Mouse (Mus musculus) cerebellum, postnatal 14 days (tissue): Measurements from ENCODE around the gene Dtd2.
A peak's percentile ranks its signal among the peaks of the same experiment; 100 is the strongest.

Experiments
- DNase-seq, 2 experiments: peaks; one replicate each; pipeline ENCODE4 v3.0.0; 2021; ENCODE audit warnings: mixed read lengths in 2 of 2

The Dtd2 gene

GRCm38 (mm10) chr12:52005877-52006632 is at the start of gene Dtd2:
Dtd2 (minus strand) TSS chr12:52006501.
- peak; percentile 96 to 98 for DNase-seq

GRCm38 (mm10) chr12:52049324-52049723 is 43.0 kb upstream of the Dtd2 start:
- DNase-seq, result no peak

- no peak for DNase-seq
Measured at GRCm38 (mm10) chr12:52046371-52046770, 40.1 kb upstream of the Dtd2 start.

- DNase-seq, result peak; percentile 42 to 71
Measured at GRCm38 (mm10) chr12:52042818-52043336, 36.6 kb upstream of the Dtd2 start.

- peak in 1 of 2 experiments; percentile 28 for DNase-seq
Measured at GRCm38 (mm10) chr12:52038352-52038751, 32.1 kb upstream of the Dtd2 start.

GRCm38 (mm10) chr12:52034956-52035355 is 28.7 kb upstream of the Dtd2 start:
- no peak for DNase-seq

- DNase-seq, result no peak
Measured at GRCm38 (mm10) chr12:52032276-52032675, 26.0 kb upstream of the Dtd2 start.

- no peak for DNase-seq
Measured at GRCm38 (mm10) chr12:52027963-52028362, 21.7 kb upstream of the Dtd2 start, which contains the start of gene Gpr33. Gpr33 (minus strand) TSS chr12:52028063.

GRCm38 (mm10) chr12:52014494-52015029 is 8.3 kb upstream of the Dtd2 start:
- DNase-seq, result no peak

- no peak for DNase-seq
Measured at GRCm38 (mm10) chr12:52014044-52014443, 7.7 kb upstream of the Dtd2 start.

GRCm38 (mm10) chr12:52013274-52013673 is 7.0 kb upstream of the Dtd2 start:
- no peak for DNase-seq

GRCm38 (mm10) chr12:52012159-52012558 is 5.9 kb upstream of the Dtd2 start:
- no peak for DNase-seq

- peak in 1 of 2 experiments; percentile 48 for DNase-seq
Measured at GRCm38 (mm10) chr12:52010630-52010961, 4.3 kb upstream of the Dtd2 start.

GRCm38 (mm10) chr12:52009928-52010629 is 3.8 kb upstream of the Dtd2 start:
- DNase-seq, result no peak

- DNase-seq, result no peak
Measured at GRCm38 (mm10) chr12:52006633-52006994, 313 bp upstream of the Dtd2 start.

- DNase-seq, result no peak
Measured at GRCm38 (mm10) chr12:52002746-52003145, 3.6 kb downstream of the Dtd2 start.

- peak; percentile 83 to 84 for DNase-seq
Measured at GRCm38 (mm10) chr12:52001544-52001943, 4.8 kb downstream of the Dtd2 start.

- DNase-seq, result no peak
Measured at GRCm38 (mm10) chr12:51998366-51998932, 7.9 kb downstream of the Dtd2 start.

- no peak for DNase-seq
Measured at GRCm38 (mm10) chr12:51995738-51996536, 10.4 kb downstream of the Dtd2 start.

GRCm38 (mm10) chr12:51990629-51991028 is 15.7 kb downstream of the Dtd2 start:
- DNase-seq, result no peak

- no peak for DNase-seq
Measured at GRCm38 (mm10) chr12:51988536-51988935, 17.8 kb downstream of the Dtd2 start.

- peak; percentile 27 for DNase-seq
Measured at GRCm38 (mm10) chr12:51985826-51986225, 20.5 kb downstream of the Dtd2 start.
